Mouse (Mus musculus) forebrain, embryonic 15.5 days (tissue): ENCODE data around the gene Mtmr4. TPM values are rescaled to one million over a fixed set of nuclear protein-coding genes. Genes with fewer than 3 reads are reported as not detected.

Experiments used
- ATAC-seq: fragments of 200-750 bp; cut with Nextera tagmentation; replicated peaks from 2 replicates; pipeline ENCODE4 v1.8.0; 2017; ENCODE audit warnings: mild to moderate bottlenecking, moderate TSS enrichment, moderate library complexity
- H3K27ac ChIP-seq: fragments of 300-500 bp; sonication (generic); replicated peaks from 2 replicates; pipeline ENCODE4 v1.5.1; 2015; ENCODE audit warnings: mild to moderate bottlenecking, inconsistent platforms
- H3K27me3 ChIP-seq: fragments of 300-500 bp; sonication (generic); 2 replicates; pipeline ENCODE4 v1.6.1; 2015; ENCODE audit warnings: inconsistent platforms
- H3K36me3 ChIP-seq: fragments of 300-500 bp; sonication (generic); 2 replicates; pipeline ENCODE4 v1.6.1; 2015; ENCODE audit warnings: mild to moderate bottlenecking, inconsistent platforms
- H3K4me1 ChIP-seq: fragments of 300-500 bp; sonication (generic); 2 replicates; pipeline ENCODE4 v1.6.1; 2015; ENCODE audit warnings: inconsistent platforms
- H3K4me2 ChIP-seq: fragments of 300-500 bp; sonication (generic); replicated peaks from 2 replicates; pipeline ENCODE4 v1.6.1; 2015; ENCODE audit warnings: mild to moderate bottlenecking, inconsistent platforms
- H3K4me3 ChIP-seq: fragments of 300-500 bp; sonication (generic); 2 replicates; pipeline ENCODE4 v1.5.1; 2015; ENCODE audit warnings: mild to moderate bottlenecking, inconsistent platforms
- H3K9ac ChIP-seq: fragments of 300-500 bp; sonication (generic); replicated peaks from 2 replicates; pipeline ENCODE4 v1.6.1; 2015; ENCODE audit warnings: mild to moderate bottlenecking, inconsistent platforms
- H3K9me3 ChIP-seq: fragments of 300-500 bp; sonication (generic); 2 replicates; pipeline ENCODE4 v1.6.1; 2016; ENCODE audit warnings: inconsistent platforms
- WGBS: fragments of 180-500 bp; shearing (Covaris S2); methylation state at CpG from one replicate; pipeline ENCODE4 v1.1.7; 2015; ENCODE audit warnings: mixed read lengths; 5-methylcytosine and 5-hydroxymethylcytosine counted together
- polyA plus RNA-seq: library from polyadenylated mRNA; unstranded; fragments of >200 nt; fragmentation: Nextera tagmentation; extraction: Ambion mirVana; gene quantifications from 2 replicates; pipeline ENCODE4 v1.2.1, GENCODE M21; 2015

Mtmr4 gene
- polyA plus RNA-seq, 1 experiment from 2014 or later = 62.7 TPM

DNA sequence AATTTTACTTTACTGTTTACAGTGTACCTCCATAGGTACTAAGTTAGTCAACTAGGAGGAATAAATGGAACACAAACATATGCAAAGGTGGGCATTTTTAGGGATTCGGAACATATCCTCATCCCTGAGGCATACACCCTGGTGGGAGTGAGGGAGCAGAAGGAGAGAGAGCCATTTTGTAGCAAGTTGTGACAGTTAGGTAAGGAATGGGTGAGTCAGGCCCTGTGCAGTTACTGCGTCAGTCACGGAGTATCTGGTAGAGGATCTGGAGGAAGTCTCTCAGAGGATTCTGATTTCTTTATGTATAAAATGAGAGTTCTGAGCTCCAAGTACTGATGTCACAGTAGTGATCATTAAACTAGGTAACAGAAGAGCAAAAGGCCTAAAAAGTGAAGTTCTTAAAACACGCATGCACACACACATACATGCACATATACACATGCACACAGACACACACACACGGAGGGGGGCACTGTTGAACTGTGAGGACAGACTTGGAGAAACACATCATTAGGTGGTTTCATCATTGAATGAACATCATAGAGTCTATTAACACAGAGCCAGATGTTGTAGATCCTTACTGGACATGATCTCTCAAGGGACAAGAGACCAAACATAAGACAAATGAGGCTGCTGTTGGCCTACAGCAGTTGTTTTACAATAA is 4.6 kb upstream of the Mtmr4 start:
- H3K36me3 ChIP-seq = no peaks in the 10 kb centered on the region
- no peak overlapping the region for H3K4me3 ChIP-seq
- H3K27ac ChIP-seq = no peak overlapping the region
- peaks cover 17% of the 10 kb centered on the region for H3K4me1 ChIP-seq
- no peaks in the 10 kb centered on the region for H3K27me3 ChIP-seq
- H3K9me3 ChIP-seq = no peaks in the 10 kb centered on the region
- H3K4me2 ChIP-seq = no peak overlapping the region
- 94% methylated on average over 5 of the region's 5 CpGs for WGBS
- H3K9ac ChIP-seq = no peak overlapping the region
- no peak for ATAC-seq

DNA sequence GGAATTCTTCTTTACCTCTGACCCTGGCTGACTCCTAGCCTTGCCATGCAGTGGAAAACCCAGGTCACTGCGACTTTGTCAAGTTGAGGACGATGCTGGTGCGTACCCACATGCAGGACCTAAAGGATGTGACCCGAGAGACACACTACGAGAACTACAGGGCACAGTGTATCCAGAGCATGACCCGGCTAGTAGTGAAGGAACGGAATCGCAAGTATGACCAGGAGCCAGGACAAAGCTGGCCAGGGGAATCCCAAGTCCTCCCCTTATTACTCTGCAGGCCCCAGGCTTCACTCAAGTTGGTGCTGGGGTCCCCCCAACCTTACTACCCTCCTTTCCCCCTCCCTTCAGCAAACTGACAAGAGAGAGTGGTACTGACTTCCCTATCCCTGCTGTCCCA is 2.4 kb upstream of the Mtmr4 start:
- 95% methylated on average over 8 of the region's 8 CpGs for WGBS
- Histone ChIP-seq H3K27ac (no peak overlapping the region), H3K9ac (no peak overlapping the region), H3K4me2 (0 out of 2 replicates have a peak overlapping the region, but pooled peaks have one; percentile 91), H3K36me3 (no peaks in the 10 kb centered on the region), H3K9me3 (no peaks in the 10 kb centered on the region), H3K4me3 (no peak overlapping the region), H3K27me3 (no peaks in the 10 kb centered on the region), H3K4me1 (peaks cover 34% of the 10 kb centered on the region)
- no peak for ATAC-seq

DNA sequence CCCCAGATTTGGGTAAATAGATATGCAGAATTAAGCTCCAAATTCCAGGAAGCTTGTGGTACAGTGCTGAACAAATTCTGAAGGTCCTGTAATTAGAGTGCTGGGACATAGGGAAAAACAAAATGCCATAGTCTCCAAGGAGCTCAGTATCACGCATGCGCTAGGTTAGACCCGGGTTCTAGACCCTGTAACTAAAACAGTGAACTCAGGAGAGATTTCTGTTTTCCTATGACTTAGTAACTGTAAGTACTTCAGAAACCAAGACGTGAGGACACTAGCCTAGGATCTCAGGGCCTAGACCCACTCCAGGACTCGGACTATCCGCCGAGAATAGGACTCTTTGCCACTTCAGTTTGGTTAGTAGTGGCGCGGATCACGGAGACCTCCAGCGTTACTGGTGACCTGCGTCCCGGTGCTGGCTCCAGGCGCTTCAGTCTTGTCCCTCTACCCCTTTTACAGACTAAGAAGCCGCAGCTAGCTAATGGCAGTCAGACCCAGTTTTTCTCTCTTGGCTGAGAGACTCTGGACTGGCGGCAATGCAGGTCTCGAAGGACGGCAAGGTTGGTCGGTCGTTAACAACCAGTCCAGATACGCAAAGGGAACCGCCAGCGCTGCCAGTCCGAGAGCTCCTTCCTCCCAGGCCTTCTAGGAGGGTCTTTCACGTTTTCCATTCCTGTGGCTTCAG is 979 bp upstream of the Mtmr4 start:
- no peaks in the 10 kb centered on the region for H3K9me3 ChIP-seq
- peak overlapping the region; percentile 78 for H3K4me3 ChIP-seq
- peak overlapping the region; percentile 89 for H3K27ac ChIP-seq
- H3K27me3 ChIP-seq = no peaks in the 10 kb centered on the region
- ATAC-seq = no peak
- no peaks in the 10 kb centered on the region for H3K36me3 ChIP-seq
- peaks cover 43% of the 10 kb centered on the region for H3K4me1 ChIP-seq
- peak overlapping the region; percentile 63 for H3K9ac ChIP-seq
- 3% methylated on average over 25 of the region's 25 CpGs for WGBS
- peak overlapping the region; percentile 91 for H3K4me2 ChIP-seq

DNA sequence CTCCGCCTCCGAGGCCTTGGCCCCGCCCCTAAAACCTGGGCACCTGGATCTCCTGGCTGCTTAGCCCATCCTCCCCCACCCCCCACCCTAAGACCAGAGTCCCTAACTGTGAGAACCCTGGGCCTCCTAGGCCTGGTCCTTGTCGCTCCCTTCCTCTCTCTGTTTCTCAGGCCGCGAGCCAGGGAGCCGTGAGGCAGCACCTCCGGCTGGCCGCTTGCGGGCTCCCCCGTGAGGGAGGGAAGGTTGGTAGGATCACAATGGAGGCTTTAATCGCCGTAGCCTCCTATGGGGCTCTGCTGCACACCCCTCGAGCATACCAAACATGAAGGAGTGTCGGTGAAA is 363 bp downstream of the Mtmr4 start:
- Histone ChIP-seq H3K27ac (peak overlapping the region; percentile 94), H3K9me3 (no peaks in the 10 kb centered on the region), H3K4me3 (peak overlapping the region; percentile 78), H3K27me3 (no peaks in the 10 kb centered on the region), H3K36me3 (peaks cover 2% of the 10 kb centered on the region; the same call in 1 of the 2 replicates), H3K9ac (peak overlapping the region; percentile 67), H3K4me2 (peak overlapping the region; percentile 70), H3K4me1 (peaks cover 56% of the 10 kb centered on the region)
- no peak for ATAC-seq
- 1% methylated on average over 15 of the region's 15 CpGs for WGBS

DNA sequence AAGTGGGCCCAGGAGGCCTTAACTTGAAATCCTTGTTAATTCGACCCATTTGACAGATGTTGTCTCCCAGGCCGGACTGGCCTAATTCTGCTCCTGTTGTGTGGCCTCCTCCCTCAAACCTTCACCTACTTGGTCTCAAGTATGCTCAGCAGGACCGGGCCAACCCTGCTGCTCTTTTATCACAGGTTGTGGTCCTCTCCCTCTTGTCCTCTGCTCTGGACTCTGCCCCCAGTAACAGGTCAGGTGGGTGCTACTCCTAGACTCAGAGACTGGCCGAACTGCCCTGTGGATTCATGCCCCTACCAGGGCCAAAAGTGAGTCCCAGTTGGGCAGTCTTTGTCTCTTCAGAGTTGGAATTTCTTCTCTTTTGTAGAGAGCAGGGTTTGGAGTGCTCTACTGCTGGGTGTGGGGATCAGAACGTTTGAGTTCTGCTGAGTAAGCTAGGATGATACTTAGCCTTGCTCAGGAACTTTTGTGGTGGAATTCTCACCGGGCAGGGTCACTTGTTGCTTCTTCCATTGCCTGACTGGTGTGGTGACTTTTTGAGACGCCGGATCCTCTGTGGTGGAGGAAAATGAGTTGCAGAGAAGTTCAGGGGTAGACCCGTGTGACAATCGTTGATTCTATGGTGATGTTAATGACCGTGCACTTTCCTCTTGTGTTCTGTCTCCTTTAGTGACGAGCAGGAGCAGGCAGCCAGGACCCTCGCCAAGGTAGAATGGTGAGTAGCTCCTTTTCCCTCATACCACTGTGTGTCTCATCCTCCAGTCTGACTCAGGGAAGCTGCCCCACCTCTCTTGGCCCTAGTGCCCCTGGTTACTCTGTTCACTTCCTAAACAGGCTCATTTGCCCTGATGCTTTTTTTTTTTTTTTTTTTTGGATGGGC is 994 bp downstream of the Mtmr4 start:
- H3K4me2 ChIP-seq = peak overlapping the region; percentile 70
- WGBS = 36% methylated on average over 13 of the region's 13 CpGs
- peaks cover 59% of the 10 kb centered on the region for H3K4me1 ChIP-seq
- H3K27me3 ChIP-seq = no peaks in the 10 kb centered on the region
- H3K27ac ChIP-seq = peak overlapping the region; percentile 94
- H3K9ac ChIP-seq = peak overlapping the region; percentile 67
- ATAC-seq = no peak
- H3K36me3 ChIP-seq = peaks cover 8% of the 10 kb centered on the region
- H3K9me3 ChIP-seq = no peaks in the 10 kb centered on the region
- H3K4me3 ChIP-seq = peak overlapping the region; percentile 78

DNA sequence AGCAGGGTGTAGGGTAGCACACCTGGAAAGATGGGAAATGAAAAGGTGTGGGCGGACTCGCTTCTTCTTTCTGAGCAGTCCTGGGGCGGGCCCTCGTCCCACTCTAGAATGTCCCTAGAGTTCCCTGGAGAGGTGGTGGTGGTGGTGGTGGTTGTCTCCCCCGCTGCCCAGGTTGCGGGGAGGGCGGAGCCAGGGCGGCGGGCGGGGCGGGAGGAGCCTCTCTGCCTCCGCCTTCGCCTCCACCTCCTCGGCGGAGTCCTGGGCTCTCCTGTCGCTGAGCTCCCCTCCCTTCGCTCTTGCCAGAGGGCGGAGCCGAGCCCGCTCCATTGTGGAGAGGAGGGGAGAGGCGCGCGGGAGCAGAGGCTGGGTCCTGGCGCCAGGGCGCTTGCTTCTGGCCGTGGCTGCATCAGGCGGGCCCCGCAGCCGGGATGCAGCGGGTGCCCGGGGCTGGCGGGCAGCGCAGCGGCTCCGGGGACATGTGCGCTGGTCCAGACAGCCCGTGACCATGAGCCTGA is 3.4 kb downstream of the Mtmr4 start:
- peaks cover 33% of the 10 kb centered on the region for H3K36me3 ChIP-seq
- peaks cover 47% of the 10 kb centered on the region for H3K4me1 ChIP-seq
- no peaks in the 10 kb centered on the region for H3K27me3 ChIP-seq
- peak overlapping the region; percentile 92 for H3K27ac ChIP-seq
- H3K4me3 ChIP-seq = peak overlapping the region; percentile 82
- H3K9ac ChIP-seq = peak overlapping the region; percentile 95
- peak overlapping the region; percentile 76 for H3K4me2 ChIP-seq
- WGBS = under 1% methylated on average over 30 of the region's 37 CpGs
- H3K9me3 ChIP-seq = no peaks in the 10 kb centered on the region
- peak; percentile 58 for ATAC-seq

DNA sequence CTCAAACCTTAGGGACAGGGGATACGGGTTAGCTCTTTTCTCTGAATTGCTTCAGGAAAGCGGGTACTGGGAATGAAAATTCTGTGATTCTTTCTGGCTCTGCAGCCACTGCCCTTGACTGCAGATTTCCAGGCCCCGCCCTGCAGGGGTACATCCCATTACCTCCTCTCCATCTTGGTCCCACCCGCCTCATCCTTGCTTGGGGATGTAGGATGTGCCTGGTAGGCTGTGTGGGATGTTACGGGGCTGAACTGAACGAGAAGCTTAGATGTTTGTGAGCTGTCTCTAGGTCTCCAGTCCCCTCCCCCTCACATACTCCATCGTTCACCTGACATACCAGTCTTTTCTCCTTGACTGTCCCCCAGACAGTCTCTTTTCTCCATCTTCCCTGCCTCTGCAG is 4.0 kb downstream of the Mtmr4 start:
- Histone ChIP-seq H3K27me3 (no peaks in the 10 kb centered on the region), H3K36me3 (peaks cover 39% of the 10 kb centered on the region), H3K4me2 (peak overlapping the region; percentile 76), H3K4me3 (peak overlapping the region; percentile 82), H3K9me3 (no peaks in the 10 kb centered on the region), H3K4me1 (peaks cover 43% of the 10 kb centered on the region), H3K27ac (peak overlapping the region; percentile 92), H3K9ac (peak overlapping the region; percentile 95)
- ATAC-seq = no peak
- WGBS = 5% methylated on average over 7 of the region's 7 CpGs

DNA sequence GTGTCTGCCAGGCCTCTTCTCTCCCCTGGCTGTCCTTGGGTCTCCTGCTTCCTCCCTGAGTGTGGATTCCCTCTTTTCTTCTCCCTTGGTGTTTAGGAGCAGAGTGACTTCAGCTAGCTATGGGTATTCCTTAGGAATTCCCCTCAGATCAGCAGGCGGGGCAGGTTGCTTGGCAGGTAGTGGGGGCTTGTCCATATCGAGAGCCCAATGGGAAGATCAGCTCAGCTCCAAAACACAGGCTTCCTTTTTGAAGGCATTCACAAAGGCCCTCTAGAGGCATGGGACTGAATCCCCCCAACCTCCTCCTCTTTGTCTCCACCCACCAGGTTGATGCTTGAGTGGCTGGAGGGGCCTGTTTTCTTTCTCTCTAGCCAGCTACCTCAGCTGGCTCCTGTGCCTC is 4.5 kb downstream of the Mtmr4 start:
- Histone ChIP-seq H3K4me1 (peaks cover 43% of the 10 kb centered on the region), H3K27ac (peak overlapping the region; percentile 92), H3K4me2 (peak overlapping the region; percentile 76), H3K9ac (peak overlapping the region; percentile 95), H3K36me3 (peaks cover 44% of the 10 kb centered on the region), H3K27me3 (no peaks in the 10 kb centered on the region), H3K4me3 (peak overlapping the region; percentile 82), H3K9me3 (no peaks in the 10 kb centered on the region)
- no peak for ATAC-seq
- WGBS = 13% methylated on average over 2 of the region's 2 CpGs

DNA sequence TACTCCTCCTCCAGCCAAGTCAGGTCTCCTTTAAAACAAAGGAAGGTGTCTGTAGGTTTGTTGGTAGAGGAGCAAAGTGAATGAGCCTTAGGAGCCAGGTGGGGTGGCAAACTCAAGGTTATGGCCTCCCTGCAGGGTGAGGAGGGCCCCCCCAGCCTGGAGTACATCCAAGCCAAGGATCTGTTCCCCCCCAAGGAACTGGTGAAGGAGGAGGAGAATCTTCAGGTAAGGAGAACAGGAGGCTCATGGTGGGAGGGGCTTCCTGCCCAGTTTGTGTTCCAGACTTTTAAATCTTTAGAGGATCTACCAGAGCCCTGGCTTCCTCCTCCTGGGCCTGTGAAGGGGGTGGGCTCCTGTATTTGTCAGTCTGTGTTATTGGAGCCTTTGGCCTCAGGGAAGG is 5.1 kb downstream of the Mtmr4 start:
- Histone ChIP-seq H3K27me3 (no peaks in the 10 kb centered on the region), H3K36me3 (peaks cover 49% of the 10 kb centered on the region), H3K27ac (peak overlapping the region; percentile 92), H3K4me3 (peak overlapping the region; percentile 82), H3K4me2 (peak overlapping the region; percentile 76), H3K4me1 (peaks cover 43% of the 10 kb centered on the region), H3K9ac (peak overlapping the region; percentile 95), H3K9me3 (no peaks in the 10 kb centered on the region)
- ATAC-seq = no peak

DNA sequence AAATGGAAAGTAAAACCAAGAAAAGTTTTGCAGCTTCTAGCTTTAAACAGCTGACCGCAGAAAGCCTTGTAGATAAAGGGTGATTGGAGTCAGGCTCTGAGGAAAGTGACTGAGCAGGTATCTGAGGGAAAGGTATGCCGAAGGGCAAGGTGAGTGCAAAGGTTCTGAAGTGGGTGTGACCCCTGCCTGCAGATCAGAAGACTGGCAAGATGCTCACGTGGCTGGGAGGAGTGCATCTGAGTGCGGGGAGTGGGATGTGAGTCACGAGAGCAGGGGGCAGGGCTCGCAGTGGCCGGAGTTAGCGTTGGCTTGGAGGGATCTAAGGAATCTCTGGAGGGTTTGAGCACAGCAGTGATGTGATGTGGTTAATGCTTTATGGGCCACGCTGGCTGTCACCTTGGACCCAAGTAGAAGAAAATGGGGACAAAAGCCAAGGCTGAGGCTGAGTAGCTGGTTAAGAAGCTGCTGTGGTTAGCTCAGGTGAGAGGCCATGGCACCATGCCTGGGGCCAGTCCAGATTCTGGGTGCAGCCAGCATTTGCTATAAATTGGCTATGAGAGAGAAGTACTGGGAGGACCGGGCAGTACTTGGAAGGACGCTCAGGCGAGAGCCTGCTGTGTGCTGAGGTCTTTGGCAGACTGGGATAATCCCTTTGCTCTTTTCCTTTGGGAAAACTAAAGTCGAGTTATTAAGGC is 7.6 kb downstream of the Mtmr4 start:
- H3K27me3 ChIP-seq = no peaks in the 10 kb centered on the region
- no peak overlapping the region for H3K27ac ChIP-seq
- peaks cover 74% of the 10 kb centered on the region for H3K36me3 ChIP-seq
- H3K4me3 ChIP-seq = no peak overlapping the region
- H3K4me1 ChIP-seq = peaks cover 26% of the 10 kb centered on the region
- H3K4me2 ChIP-seq = no peak overlapping the region
- H3K9me3 ChIP-seq = no peaks in the 10 kb centered on the region
- 91% methylated on average over 13 of the region's 13 CpGs for WGBS
- no peak for ATAC-seq
- H3K9ac ChIP-seq = no peak overlapping the region

DNA sequence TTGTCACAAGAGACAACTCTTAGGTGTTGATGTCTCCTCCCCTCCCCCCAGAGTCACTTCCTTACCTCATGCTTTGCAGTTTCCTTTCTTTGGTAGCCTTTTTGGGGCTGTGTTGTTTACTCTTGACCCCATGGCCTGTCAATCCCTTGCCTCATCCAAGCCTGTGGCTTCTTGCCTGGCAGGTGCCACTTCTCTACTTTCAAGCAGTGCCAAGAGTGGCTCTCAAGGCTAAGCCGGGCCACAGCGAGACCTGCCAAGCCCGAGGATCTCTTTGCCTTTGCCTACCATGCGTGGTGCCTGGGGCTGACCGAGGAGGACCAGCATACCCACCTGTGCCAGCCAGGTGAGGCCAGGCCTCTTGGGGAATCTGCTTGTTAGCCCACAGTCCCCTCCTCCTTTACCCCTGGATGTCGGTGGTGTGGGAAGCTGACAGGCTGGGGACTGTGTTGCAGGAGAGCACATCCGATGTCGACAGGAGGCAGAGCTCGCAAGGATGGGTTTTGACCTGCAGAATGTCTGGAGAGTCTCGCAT is 8.4 kb downstream of the Mtmr4 start:
- Histone ChIP-seq H3K27me3 (no peaks in the 10 kb centered on the region), H3K4me3 (no peak overlapping the region), H3K9ac (no peak overlapping the region), H3K27ac (no peak overlapping the region), H3K9me3 (no peaks in the 10 kb centered on the region), H3K36me3 (peaks cover 83% of the 10 kb centered on the region), H3K4me2 (no peak overlapping the region), H3K4me1 (peaks cover 18% of the 10 kb centered on the region)
- ATAC-seq = no peak
- 92% methylated on average over 10 of the region's 10 CpGs for WGBS
